Mouse (Mus musculus): Measurements from ENCODE around the gene Sae1. TPM values are rescaled to one million over a fixed set of nuclear protein-coding genes. Genes with fewer than 3 reads are reported as not detected.

Gene Sae1
- polyA plus RNA-seq, 1 experiment: 29.2 TPM

DNA sequence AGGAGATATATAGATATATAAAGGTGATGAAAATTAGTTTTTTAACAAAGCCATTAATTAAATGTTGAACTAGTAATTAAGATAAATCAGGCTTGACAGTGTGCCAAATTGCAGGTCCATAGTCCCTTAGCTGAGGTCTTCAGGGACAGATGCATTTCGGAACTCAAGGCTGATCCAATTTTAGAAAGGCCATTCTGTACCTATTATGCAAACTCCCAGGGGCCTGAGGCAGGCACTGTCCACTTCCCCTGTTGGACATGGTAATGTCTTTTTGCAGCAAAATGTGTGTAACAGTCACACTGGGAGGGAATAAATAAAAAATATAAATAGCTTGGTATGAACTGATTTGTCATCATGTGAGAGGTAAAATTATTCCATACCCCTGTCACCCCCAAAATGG is 116.5 kb downstream of the Sae1 start:
- Histone ChIP-seq H3K4me1 (ENCODE audit: control insufficient read depth, insufficient read depth, low read length) (0 out of 2 replicates have a peak, but pooled peaks cover 4% of the 10 kb centered on the region), H3K27me3 (replicated peaks; ENCODE audit: control insufficient read depth, insufficient read depth, low read length) (no peaks in the 10 kb centered on the region), H3K36me3 (ENCODE audit: control insufficient read depth, insufficient read depth, low read length) (no peaks in the 10 kb centered on the region), H3K27ac (ENCODE audit: insufficient read depth, low read depth, low read length) (no peak overlapping the region), H3K4me3 (ENCODE audit: insufficient read depth, low read depth, low read length) (no peak overlapping the region)
- no peak for TF ChIP-seq POLR2A (IDR thresholded peaks at IDR 0.05; ENCODE audit: low read depth, low read length)
- TF ChIP-seq CTCF (conservative IDR thresholded peaks at IDR 0.05; ENCODE audit: insufficient read depth, insufficient read length, low read depth, low read length): no peak
- no peak for DNase-seq
- 24% methylated on average over 1 of the region's 1 CpGs for WGBS

Other genes starting within 250 kb of the Sae1 start
- 3.8 and 6.6 TPM in 2 replicates for gene Meis3, start 212.7 kb downstream of the Sae1 start, polyA plus RNA-seq (2012; rRNA removed)
- gene Dhx34, start 165.8 kb downstream of the Sae1 start, polyA plus RNA-seq (2012; rRNA removed): 22.7 and 28.9 TPM in 2 replicates
- 0.34 and 0.39 TPM in 2 replicates for gene C5ar2, start 143.7 kb downstream of the Sae1 start, polyA plus RNA-seq (2012; rRNA removed)
- gene C5ar1, start 128.3 kb downstream of the Sae1 start, polyA plus RNA-seq (2012; rRNA removed): 3.4 and 4.2 TPM in 2 replicates
- 23.1 and 30.7 TPM in 2 replicates for gene Inafm1, start 114.2 kb downstream of the Sae1 start, polyA plus RNA-seq (2012; rRNA removed)
- 23.3 and 24.3 TPM in 2 replicates for gene Ccdc9, start 101.0 kb downstream of the Sae1 start, polyA plus RNA-seq (2012; rRNA removed)
- 5.1 and 5.2 TPM in 2 replicates for gene Bbc3, start 79.4 kb downstream of the Sae1 start, polyA plus RNA-seq (2012; rRNA removed)
- 23.9 and 25.9 TPM in 2 replicates for gene Zc3h4, start 13.1 kb upstream of the Sae1 start, polyA plus RNA-seq (2012; rRNA removed)
- gene Tmem160, start 65.0 kb upstream of the Sae1 start, polyA plus RNA-seq (2012; rRNA removed): 112 and 125 TPM in 2 replicates
- not detected in 2 replicates for gene Npas1, start 89.9 kb upstream of the Sae1 start, polyA plus RNA-seq (2012; rRNA removed)
- 25.7 and 28.6 TPM in 2 replicates for gene Arhgap35, start 227.2 kb upstream of the Sae1 start, polyA plus RNA-seq (2012; rRNA removed)